Mouse (Mus musculus) liver, embryonic 12.5 days (tissue): ENCODE measurements around the gene Zfp740. TPM values are rescaled to one million over a fixed set of nuclear protein-coding genes. Genes with fewer than 3 reads are reported as not detected.
"Not testable (repeated sequence)": the region's sequence is repeated elsewhere in the genome, so short reads cannot be mapped to it uniquely, and the experiment has no call there.

ENCODE experiments used
- ATAC-seq: fragments of 200-750 bp; cut with Nextera tagmentation; 2 replicates; pipeline ENCODE4 v1.8.0; 2017; ENCODE audit warnings: moderate number of reproducible peaks, mild to moderate bottlenecking, moderate library complexity
- H3K27ac ChIP-seq: fragments of 300-500 bp; sonication (generic); 2 replicates; pipeline ENCODE4 v1.5.1; 2016; ENCODE audit warnings: mild to moderate bottlenecking
- H3K27me3 ChIP-seq: fragments of 300-500 bp; sonication (generic); replicated peaks from 2 replicates; pipeline ENCODE4 v1.6.1; 2016; ENCODE audit warnings: mild to moderate bottlenecking, moderate library complexity
- H3K36me3 ChIP-seq: fragments of 300-500 bp; sonication (generic); 2 replicates; pipeline ENCODE4 v1.6.1; 2016; ENCODE audit warnings: mild to moderate bottlenecking, moderate library complexity
- H3K4me1 ChIP-seq: fragments of 300-500 bp; sonication (generic); 2 replicates; pipeline ENCODE4 v1.6.1; 2016
- H3K4me2 ChIP-seq: fragments of 300-500 bp; sonication (generic); 2 replicates; pipeline ENCODE4 v1.6.1; 2016; ENCODE audit warnings: mild to moderate bottlenecking, moderate library complexity
- H3K4me3 ChIP-seq: fragments of 300-500 bp; sonication (generic); 2 replicates; pipeline ENCODE4 v1.5.1; 2016; ENCODE audit warnings: mild to moderate bottlenecking, moderate library complexity
- H3K9ac ChIP-seq: fragments of 300-500 bp; sonication (generic); 2 replicates; pipeline ENCODE4 v1.6.1; 2016; ENCODE audit warnings: mild to moderate bottlenecking, moderate library complexity
- H3K9me3 ChIP-seq: fragments of 300-500 bp; sonication (generic); replicated peaks from 2 replicates; pipeline ENCODE4 v1.6.1; 2016; ENCODE audit warnings: mild to moderate bottlenecking, moderate library complexity
- WGBS: fragments of 180-500 bp; shearing (Covaris S2); methylation state at CpG from one replicate; pipeline ENCODE4 v1.1.7; 2016; ENCODE audit not compliant: insufficient replicate concordance; 5-methylcytosine and 5-hydroxymethylcytosine counted together
- polyA plus RNA-seq: library from polyadenylated mRNA; unstranded; fragments of >200 nt; fragmentation: Nextera tagmentation; extraction: Ambion mirVana; gene quantifications from 2 replicates; pipeline ENCODE4 v1.2.1, GENCODE M21; 2016

Gene Zfp740
- polyA plus RNA-seq, 1 experiment from 2014 or later, result 31.2 TPM

- peaks cover 52% of the 10 kb centered on the region for H3K36me3 ChIP-seq
- no peaks in the 10 kb centered on the region for H3K4me1 ChIP-seq
- H3K4me3 ChIP-seq, result no peak overlapping the region
- H3K4me2 ChIP-seq, result no peak overlapping the region
- H3K9ac ChIP-seq, result no peak overlapping the region
- H3K9me3 ChIP-seq, result no peaks in the 10 kb centered on the region
- H3K27me3 ChIP-seq, result no peaks in the 10 kb centered on the region
- no peak overlapping the region for H3K27ac ChIP-seq
- WGBS, result 76% methylated on average over 6 of the region's 6 CpGs
- no peak for ATAC-seq
These were observed 12.6 kb downstream of the Zfp740 start for GRCm38 (mm10) chr15:102215624-102216023.

GRCm38 (mm10) chr15:102216459-102217228 is 13.6 kb downstream of the Zfp740 start:
- ATAC-seq, result 0 out of 2 replicates have a peak, but pooled peaks have one; percentile 31
- no peaks in the 10 kb centered on the region for H3K9me3 ChIP-seq
- peaks cover 44% of the 10 kb centered on the region for H3K36me3 ChIP-seq
- no peak overlapping the region for H3K4me2 ChIP-seq
- H3K4me3 ChIP-seq, result no peak overlapping the region
- H3K4me1 ChIP-seq, result no peaks in the 10 kb centered on the region
- H3K9ac ChIP-seq, result no peak overlapping the region
- H3K27ac ChIP-seq, result no peak overlapping the region
- WGBS, result 83% methylated on average over 16 of the region's 16 CpGs
- no peaks in the 10 kb centered on the region for H3K27me3 ChIP-seq

- 79% methylated on average over 7 of the region's 7 CpGs for WGBS
- Histone ChIP-seq H3K9me3 (no peaks in the 10 kb centered on the region), H3K4me2 (no peak overlapping the region), H3K36me3 (peaks cover 37% of the 10 kb centered on the region), H3K27ac (no peak overlapping the region), H3K4me1 (no peaks in the 10 kb centered on the region), H3K4me3 (no peak overlapping the region), H3K9ac (no peak overlapping the region), H3K27me3 (peaks cover 6% of the 10 kb centered on the region)
- no peak for ATAC-seq
These were observed 14.3 kb downstream of the Zfp740 start for GRCm38 (mm10) chr15:102217325-102217724.

GRCm38 (mm10) chr15:102222386-102222785 is 19.3 kb downstream of the Zfp740 start:
- ATAC-seq, result no peak
- H3K4me1 ChIP-seq, result peaks cover 28% of the 10 kb centered on the region
- no peak overlapping the region for H3K4me2 ChIP-seq
- peaks cover 32% of the 10 kb centered on the region for H3K27me3 ChIP-seq
- 54% methylated on average over 10 of the region's 10 CpGs for WGBS
- H3K4me3 ChIP-seq, result no peak overlapping the region
- no peak overlapping the region for H3K9ac ChIP-seq
- H3K36me3 ChIP-seq, result no peaks in the 10 kb centered on the region; the same call in 1 of the 2 replicates
- H3K27ac ChIP-seq, result no peak overlapping the region
- H3K9me3 ChIP-seq, result no peaks in the 10 kb centered on the region

GRCm38 (mm10) chr15:102224186-102224991 is 21.3 kb downstream of the Zfp740 start:
- peak overlapping the region; percentile 61 for H3K27ac ChIP-seq
- peak overlapping the region; percentile 91 for H3K4me2 ChIP-seq
- peak overlapping the region; percentile 53 for H3K4me3 ChIP-seq
- H3K4me1 ChIP-seq, result peaks cover 30% of the 10 kb centered on the region
- ATAC-seq, result peak; percentile 71
- H3K9ac ChIP-seq, result peak overlapping the region; percentile 55
- H3K36me3 ChIP-seq, result no peaks in the 10 kb centered on the region
- no peaks in the 10 kb centered on the region for H3K9me3 ChIP-seq
- peaks cover 36% of the 10 kb centered on the region for H3K27me3 ChIP-seq
- 5% methylated on average over 43 of the region's 43 CpGs for WGBS

GRCm38 (mm10) chr15:102224992-102225617 is 22.1 kb downstream of the Zfp740 start:
- H3K4me2 ChIP-seq, result peak overlapping the region; percentile 91
- H3K27me3 ChIP-seq, result peaks cover 36% of the 10 kb centered on the region
- H3K36me3 ChIP-seq, result no peaks in the 10 kb centered on the region
- peak overlapping the region; percentile 61 for H3K27ac ChIP-seq
- H3K4me3 ChIP-seq, result peak overlapping the region; percentile 53
- peaks cover 31% of the 10 kb centered on the region for H3K4me1 ChIP-seq
- WGBS, result 7% methylated on average over 21 of the region's 21 CpGs
- peak overlapping the region; percentile 55 for H3K9ac ChIP-seq
- peak; percentile 89 for ATAC-seq
- no peaks in the 10 kb centered on the region for H3K9me3 ChIP-seq

- H3K4me1 ChIP-seq, result peaks cover 36% of the 10 kb centered on the region
- not testable (repeated sequence) for H3K36me3 ChIP-seq, H3K9me3 ChIP-seq, H3K9ac ChIP-seq, ATAC-seq, H3K27ac ChIP-seq
- peak overlapping the region; percentile 91 for H3K4me2 ChIP-seq
- peaks cover 36% of the 10 kb centered on the region for H3K27me3 ChIP-seq
- peak overlapping the region; percentile 53; the same call in 1 of the 2 replicates for H3K4me3 ChIP-seq
- 34% methylated on average over 6 of the region's 6 CpGs for WGBS
These were observed 22.6 kb downstream of the Zfp740 start for GRCm38 (mm10) chr15:102225619-102226018.

GRCm38 (mm10) chr15:102230408-102231321 is 27.6 kb downstream of the Zfp740 start:
- Histone ChIP-seq H3K27ac (no peak overlapping the region), H3K4me2 (peak overlapping the region; percentile 65), H3K9ac (0 out of 2 replicates have a peak overlapping the region, but pooled peaks have one; percentile 60), H3K4me1 (peaks cover 69% of the 10 kb centered on the region), H3K9me3 (no peaks in the 10 kb centered on the region), H3K36me3 (no peaks in the 10 kb centered on the region), H3K27me3 (peaks cover 10% of the 10 kb centered on the region), H3K4me3 (peak overlapping the region; percentile 42)
- 69% methylated on average over 17 of the region's 17 CpGs for WGBS
- ATAC-seq, result no peak; the same call in 1 of the 2 replicates

GRCm38 (mm10) chr15:102231748-102232147 is 28.7 kb downstream of the Zfp740 start, which contains the start of gene Itgb7:
TSS of gene Itgb7 (minus strand) at chr15:102231944.
- no peaks in the 10 kb centered on the region for H3K9me3 ChIP-seq
- peak within 1 kb of the TSS; percentile 60 for H3K9ac ChIP-seq
- ATAC-seq, result peak; percentile 96
- H3K27me3 ChIP-seq, result peaks cover 15% of the 10 kb centered on the region
- 6% methylated on average over 6 of the region's 6 CpGs for WGBS
- peak within 1 kb of the TSS; percentile 46 for H3K27ac ChIP-seq
- peak within 1 kb of the TSS; percentile 65 for H3K4me2 ChIP-seq
- peaks cover 69% of the 10 kb centered on the region for H3K4me1 ChIP-seq
- H3K36me3 ChIP-seq, result no peaks in the 10 kb centered on the region
- peak within 1 kb of the TSS; percentile 42 for H3K4me3 ChIP-seq

GRCm38 (mm10) chr15:102232764-102233163 is 29.7 kb downstream of the Zfp740 start:
- ATAC-seq, result no peak
- Histone ChIP-seq H3K27me3 (peaks cover 12% of the 10 kb centered on the region), H3K4me3 (no peak overlapping the region), H3K4me2 (no peak overlapping the region), H3K9me3 (no peaks in the 10 kb centered on the region), H3K4me1 (peaks cover 62% of the 10 kb centered on the region), H3K9ac (no peak overlapping the region), H3K27ac (no peak overlapping the region), H3K36me3 (no peaks in the 10 kb centered on the region)
- 79% methylated on average over 7 of the region's 7 CpGs for WGBS

- Histone ChIP-seq H3K27ac (no peak overlapping the region), H3K4me1 (peaks cover 62% of the 10 kb centered on the region), H3K4me3 (no peak overlapping the region), H3K4me2 (no peak overlapping the region; the same call in 1 of the 2 replicates), H3K27me3 (peaks cover 14% of the 10 kb centered on the region), H3K36me3 (peaks cover 4% of the 10 kb centered on the region), H3K9ac (no peak overlapping the region), H3K9me3 (no peaks in the 10 kb centered on the region)
- 8% methylated on average over 2 of the region's 2 CpGs for WGBS
- no peak for ATAC-seq
These were observed 30.8 kb downstream of the Zfp740 start for GRCm38 (mm10) chr15:102233896-102234295.
